Mouse (Mus musculus) cortical plate, adult 2 months (tissue): ENCODE results near the gene Nat10.

Experiments used
- CTCF ChIP-seq: fragments of 200-500 bp; IDR thresholded peaks from 2 replicates; pipeline ENCODE4 v1.5.1; 2011; ENCODE audit warnings: mild to moderate bottlenecking, control low read depth, low read length; ENCODE audit not compliant: insufficient read depth; ENCODE audit errors: extremely low read depth
- POLR2A ChIP-seq: fragments of 200-500 bp; IDR thresholded peaks from 2 replicates; pipeline ENCODE4 v1.6.1; 2011; ENCODE audit warnings: mild to moderate bottlenecking, low read length, control low read depth; ENCODE audit not compliant: insufficient read depth; ENCODE audit errors: extremely low read depth

- TF ChIP-seq CTCF (no peak), POLR2A (no peak)
Observed at GRCm38 (mm10) chr2:103760421-103760820, 649 bp downstream of the Nat10 start.
